Mouse (Mus musculus): ENCODE measurements around the gene Ccdc73.
"Not testable (repeated sequence)": the region's sequence is repeated elsewhere in the genome, so short reads cannot be mapped to it uniquely, and the experiment has no call there.

The Ccdc73 gene

GRCm38 (mm10) chr2:105023815-105024214 lies 156.2 kb downstream of the Ccdc73 start:
- in situ Hi-C loops (cut with MboI, MseI) = no loop called here

- in situ Hi-C loops (cut with MboI, MseI) = not testable (repeated sequence)
These were observed 158.0 kb downstream of the Ccdc73 start for GRCm38 (mm10) chr2:105025610-105026009.

GRCm38 (mm10) chr2:105026950-105027695 lies 159.5 kb downstream of the Ccdc73 start:
- in situ Hi-C loops (cut with MboI, MseI) = no loop called here

- in situ Hi-C loops (cut with MboI, MseI) = no loop called here
These were observed 161.2 kb downstream of the Ccdc73 start for GRCm38 (mm10) chr2:105028806-105029205.

GRCm38 (mm10) chr2:105030505-105030904 lies 162.9 kb downstream of the Ccdc73 start:
- in situ Hi-C loops (cut with MboI, MseI) = no loop called here

GRCm38 (mm10) chr2:105034084-105034483 lies 166.5 kb downstream of the Ccdc73 start:
- in situ Hi-C loops (cut with MboI, MseI) = no loop called here

- in situ Hi-C loops (cut with MboI, MseI) = no loop called here
These were observed 168.4 kb downstream of the Ccdc73 start for GRCm38 (mm10) chr2:105035985-105036384.

- in situ Hi-C loops (cut with MboI, MseI) = no loop called here
These were observed 168.9 kb downstream of the Ccdc73 start for GRCm38 (mm10) chr2:105036401-105037070.

- in situ Hi-C loops (cut with MboI, MseI) = no loop called here
These were observed 170.5 kb downstream of the Ccdc73 start for GRCm38 (mm10) chr2:105037956-105038569.

GRCm38 (mm10) chr2:105038879-105039278 lies 171.3 kb downstream of the Ccdc73 start:
- in situ Hi-C loops (cut with MboI, MseI) = no loop called here

- in situ Hi-C loops (cut with MboI, MseI) = no loop called here
These were observed 173.3 kb downstream of the Ccdc73 start for GRCm38 (mm10) chr2:105040859-105041258.

- in situ Hi-C loops (cut with MboI, MseI) = no loop called here
These were observed 175.5 kb downstream of the Ccdc73 start for GRCm38 (mm10) chr2:105043152-105043551.

GRCm38 (mm10) chr2:105048301-105048700 lies 180.7 kb downstream of the Ccdc73 start:
- in situ Hi-C loops (cut with MboI, MseI) = no loop called here

GRCm38 (mm10) chr2:105055529-105055928 lies 187.9 kb downstream of the Ccdc73 start:
- in situ Hi-C loops (cut with MboI, MseI) = no loop called here

- in situ Hi-C loops (cut with MboI, MseI) = no loop called here
These were observed 191.0 kb downstream of the Ccdc73 start for GRCm38 (mm10) chr2:105058577-105059116.

GRCm38 (mm10) chr2:105062741-105063372 lies 195.3 kb downstream of the Ccdc73 start:
- in situ Hi-C loops (cut with MboI, MseI) = no loop called here

Data from T-helper 2 cell (primary cell).